Mouse (Mus musculus): ENCODE measurements around the gene Mmp15. TPM values are rescaled to one million over a fixed set of nuclear protein-coding genes. Genes with fewer than 3 reads are reported as not detected.

The Mmp15 gene
- not detected in 2 replicates for total RNA-seq (2023)

GRCm38 (mm10) chr8:95352151-95352870 lies at the start of gene Mmp15:
TSS of gene Mmp15 (plus strand) at chr8:95352268.

GRCm38 (mm10) chr8:95306431-95306830 lies 45.6 kb upstream of the Mmp15 start, which contains the start of gene Cngb1:
TSS of gene Cngb1 (minus strand) at chr8:95306585.

GRCm38 (mm10) chr8:95310342-95310970 lies 41.6 kb upstream of the Mmp15 start, which contains the start of gene Tepp:
TSS of gene Tepp (plus strand) at chr8:95310566.

GRCm38 (mm10) chr8:95331720-95332436 lies 20.2 kb upstream of the Mmp15 start, which contains the start of the genes Zfp319 and Usb1:
TSS of gene Zfp319 (minus strand) at chr8:95331950.
TSS of gene Usb1 (plus strand) at chr8:95332284.

Other genes with a start within 250 kb of the Mmp15 start
- gene Kifc3, start 149.5 kb upstream of the Mmp15 start, total RNA-seq (2023), result 15.4 and 16.1 TPM in 2 replicates
- not detected in 2 replicates for gene Cngb1, start 45.7 kb upstream of the Mmp15 start, total RNA-seq (2023)
- gene Tepp, start 41.7 kb upstream of the Mmp15 start, total RNA-seq (2023), result not detected in 2 replicates
- 13.6 and 14.4 TPM in 2 replicates for gene Zfp319, start 20.3 kb upstream of the Mmp15 start, total RNA-seq (2023)
- gene Usb1, start 20.0 kb upstream of the Mmp15 start, total RNA-seq (2023), result 36.4 and 57.3 TPM in 2 replicates
- gene Cfap20, start 82.6 kb downstream of the Mmp15 start, total RNA-seq (2023), result 44.1 and 59.8 TPM in 2 replicates
- 40.2 and 47.0 TPM in 2 replicates for gene Csnk2a2, start 137.8 kb downstream of the Mmp15 start, total RNA-seq (2023)
- not detected in 2 replicates for gene Ccdc113, start 181.8 kb downstream of the Mmp15 start, total RNA-seq (2023)
- gene Prss54, start 224.1 kb downstream of the Mmp15 start, total RNA-seq (2023), result not detected in 2 replicates